Mouse (Mus musculus): ENCODE data around the gene Ehd1. TPM values are rescaled to one million over a fixed set of nuclear protein-coding genes. Genes with fewer than 3 reads are reported as not detected.

Ehd1 gene
- polyA plus RNA-seq, 1 experiment from 2014 or later, result 63.8 TPM

DNA sequence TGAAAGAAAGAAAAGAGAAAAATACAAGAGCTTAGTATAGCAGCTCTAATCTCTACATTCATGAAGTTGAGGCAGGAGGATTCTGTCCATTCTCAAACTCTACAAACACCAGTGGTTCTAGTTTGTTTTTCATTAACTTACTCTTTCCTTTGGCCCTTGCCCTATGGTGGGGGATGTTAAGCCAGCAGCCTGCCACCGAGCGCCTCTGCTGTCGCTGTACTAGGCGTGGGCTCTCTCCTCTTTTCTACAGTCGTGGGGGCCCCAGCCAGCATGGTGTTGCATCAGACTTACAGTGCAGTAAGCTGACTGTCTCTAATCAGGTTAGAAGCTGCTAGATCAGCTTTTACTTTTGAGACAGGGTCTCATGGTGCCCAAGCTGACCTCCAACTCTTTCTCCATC, 6.5 kb downstream of the Ehd1 start:
- H3K4me1 ChIP-seq (replicated peaks; ENCODE audit: control insufficient read depth, insufficient read depth), result peaks cover 10% of the 10 kb centered on the region

DNA sequence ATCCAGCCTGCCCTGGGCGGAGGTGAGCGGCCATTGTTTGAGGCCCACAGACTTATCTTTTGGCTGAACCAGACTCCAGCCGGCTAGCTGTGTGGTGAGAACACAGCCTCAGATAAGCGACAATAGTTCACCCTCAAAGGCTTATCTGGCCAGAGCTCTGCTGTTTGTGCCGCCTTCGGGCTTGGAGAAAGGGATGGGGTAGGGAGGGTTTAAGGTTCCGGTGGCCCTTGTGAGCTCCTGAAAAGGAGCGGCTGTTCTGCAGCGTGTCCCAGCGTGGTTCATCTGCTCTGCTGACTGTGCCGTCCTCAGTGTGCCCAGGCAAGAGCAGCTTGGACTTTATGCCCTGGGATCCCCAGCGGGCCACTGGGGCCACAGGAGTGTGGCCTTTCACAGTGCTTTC, 8.0 kb downstream of the Ehd1 start:
- TF ChIP-seq EP300 (optimal IDR thresholded peaks at IDR 0.05) (no peak), CTCF (IDR thresholded peaks at IDR 0.05; ENCODE audit: low read depth) (no peak)
- no peaks in the 10 kb centered on the region for H3K27me3 ChIP-seq (ENCODE audit: control insufficient read depth, insufficient read depth, low read length)
- ATAC-seq (ENCODE audit: low FRiP score, low TSS enrichment), result peak; percentile 67
- peak overlapping the region; percentile 80 for H3K27ac ChIP-seq (replicated peaks)
- 58% methylated on average over 12 of the region's 12 CpGs for WGBS
- H3K4me1 ChIP-seq (replicated peaks; ENCODE audit: control insufficient read depth, insufficient read depth), result peaks cover 4% of the 10 kb centered on the region
- H3K9ac ChIP-seq (ENCODE audit: low read length), result 0 out of 2 replicates have a peak overlapping the region, but pooled peaks have one; percentile 4
- H3K4me3 ChIP-seq (ENCODE audit: low read depth, low read length), result no peak overlapping the region
- H3K9me3 ChIP-seq (ENCODE audit: control insufficient read depth, low read length), result no peaks in the 10 kb centered on the region
- H3K4me2 ChIP-seq (replicated peaks; ENCODE audit: low read depth), result 0 out of 2 replicates have a peak overlapping the region, but pooled peaks have one; percentile 5
- DNase-seq (ENCODE audit: low spot score), result peak; percentile 75
- H3K36me3 ChIP-seq (ENCODE audit: control insufficient read depth, insufficient read depth, low read length), result peaks cover 12% of the 10 kb centered on the region; the same call in 1 of the 2 replicates

More for the DNA sequence above, 6.5 kb downstream of the Ehd1 start:
- Histone ChIP-seq H3K27me3 (ENCODE audit: control insufficient read depth, insufficient read depth, low read length) (no peaks in the 10 kb centered on the region), H3K4me3 (ENCODE audit: low read depth, low read length) (no peak overlapping the region), H3K4me2 (replicated peaks; ENCODE audit: low read depth) (no peak overlapping the region), H3K9me3 (ENCODE audit: control insufficient read depth, low read length) (no peaks in the 10 kb centered on the region), H3K9ac (ENCODE audit: low read length) (no peak overlapping the region), H3K27ac (replicated peaks) (no peak overlapping the region), H3K36me3 (ENCODE audit: control insufficient read depth, insufficient read depth, low read length) (peaks cover 12% of the 10 kb centered on the region; the same call in 1 of the 2 replicates)
- ATAC-seq (ENCODE audit: low FRiP score, low TSS enrichment), result no peak
- DNase-seq (ENCODE audit: low spot score), result no peak
- TF ChIP-seq CTCF (IDR thresholded peaks at IDR 0.05; ENCODE audit: low read depth) (no peak), EP300 (optimal IDR thresholded peaks at IDR 0.05) (no peak)
- 64% methylated on average over 5 of the region's 5 CpGs for WGBS

DNA sequence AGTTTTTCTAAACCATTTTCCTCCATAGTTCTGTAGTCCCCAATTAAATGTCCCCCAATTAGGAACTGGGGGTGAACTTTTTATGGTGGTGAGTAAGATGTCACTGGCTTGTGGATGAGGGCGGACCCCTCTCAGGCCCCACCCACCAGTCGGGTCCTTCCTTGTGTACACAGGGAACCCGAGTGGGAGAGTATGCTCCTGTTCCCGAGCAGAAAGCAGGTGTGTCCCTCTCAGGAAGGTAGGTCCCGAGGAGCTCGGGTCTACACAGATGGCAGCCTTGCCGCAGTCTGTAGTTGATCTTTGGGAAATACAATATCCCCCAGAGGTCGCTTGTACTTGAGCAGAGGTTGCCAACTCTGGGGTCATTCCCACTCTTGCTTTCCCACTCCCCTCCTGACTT, 8.7 kb downstream of the Ehd1 start:
- ATAC-seq (ENCODE audit: low FRiP score, low TSS enrichment) (peak; percentile 74), DNase-seq (ENCODE audit: low spot score) (peak; percentile 65)
- peak overlapping the region; percentile 80 for H3K27ac ChIP-seq (replicated peaks)
- no peak overlapping the region; the same call in 1 of the 2 replicates for H3K4me2 ChIP-seq (replicated peaks; ENCODE audit: low read depth)
- no peaks in the 10 kb centered on the region for H3K9me3 ChIP-seq (ENCODE audit: control insufficient read depth, low read length)
- WGBS, result 47% methylated on average over 8 of the region's 8 CpGs
- peaks cover 12% of the 10 kb centered on the region; the same call in 1 of the 2 replicates for H3K36me3 ChIP-seq (ENCODE audit: control insufficient read depth, insufficient read depth, low read length)
- H3K9ac ChIP-seq (ENCODE audit: low read length), result no peak overlapping the region
- peaks cover 3% of the 10 kb centered on the region for H3K4me1 ChIP-seq (replicated peaks; ENCODE audit: control insufficient read depth, insufficient read depth)
- no peaks in the 10 kb centered on the region for H3K27me3 ChIP-seq (ENCODE audit: control insufficient read depth, insufficient read depth, low read length)
- TF ChIP-seq EP300 (optimal IDR thresholded peaks at IDR 0.05) (no peak), CTCF (IDR thresholded peaks at IDR 0.05; ENCODE audit: low read depth) (no peak)
- no peak overlapping the region for H3K4me3 ChIP-seq (ENCODE audit: low read depth, low read length)

GRCm38 (mm10) chr19:6285632-6286433, 9.3 kb downstream of the Ehd1 start:
- Histone ChIP-seq H3K4me3 (ENCODE audit: low read depth, low read length) (no peak overlapping the region), H3K27ac (replicated peaks) (peak overlapping the region; percentile 80), H3K4me1 (replicated peaks; ENCODE audit: control insufficient read depth, insufficient read depth) (peaks cover 3% of the 10 kb centered on the region; the same call in 1 of the 2 replicates), H3K9me3 (ENCODE audit: control insufficient read depth, low read length) (no peaks in the 10 kb centered on the region), H3K4me2 (replicated peaks; ENCODE audit: low read depth) (no peak overlapping the region), H3K27me3 (ENCODE audit: control insufficient read depth, insufficient read depth, low read length) (no peaks in the 10 kb centered on the region), H3K36me3 (ENCODE audit: control insufficient read depth, insufficient read depth, low read length) (peaks cover 12% of the 10 kb centered on the region; the same call in 1 of the 2 replicates), H3K9ac (ENCODE audit: low read length) (peak overlapping the region; percentile 31; the same call in 1 of the 2 replicates)
- DNase-seq (ENCODE audit: low spot score), result peak; percentile 28
- ATAC-seq (ENCODE audit: low FRiP score, low TSS enrichment), result peak; percentile 38; the same call in 1 of the 2 replicates
- TF ChIP-seq CTCF (IDR thresholded peaks at IDR 0.05; ENCODE audit: low read depth) (no peak), EP300 (optimal IDR thresholded peaks at IDR 0.05) (no peak)
- WGBS, result 52% methylated on average over 7 of the region's 7 CpGs

DNA sequence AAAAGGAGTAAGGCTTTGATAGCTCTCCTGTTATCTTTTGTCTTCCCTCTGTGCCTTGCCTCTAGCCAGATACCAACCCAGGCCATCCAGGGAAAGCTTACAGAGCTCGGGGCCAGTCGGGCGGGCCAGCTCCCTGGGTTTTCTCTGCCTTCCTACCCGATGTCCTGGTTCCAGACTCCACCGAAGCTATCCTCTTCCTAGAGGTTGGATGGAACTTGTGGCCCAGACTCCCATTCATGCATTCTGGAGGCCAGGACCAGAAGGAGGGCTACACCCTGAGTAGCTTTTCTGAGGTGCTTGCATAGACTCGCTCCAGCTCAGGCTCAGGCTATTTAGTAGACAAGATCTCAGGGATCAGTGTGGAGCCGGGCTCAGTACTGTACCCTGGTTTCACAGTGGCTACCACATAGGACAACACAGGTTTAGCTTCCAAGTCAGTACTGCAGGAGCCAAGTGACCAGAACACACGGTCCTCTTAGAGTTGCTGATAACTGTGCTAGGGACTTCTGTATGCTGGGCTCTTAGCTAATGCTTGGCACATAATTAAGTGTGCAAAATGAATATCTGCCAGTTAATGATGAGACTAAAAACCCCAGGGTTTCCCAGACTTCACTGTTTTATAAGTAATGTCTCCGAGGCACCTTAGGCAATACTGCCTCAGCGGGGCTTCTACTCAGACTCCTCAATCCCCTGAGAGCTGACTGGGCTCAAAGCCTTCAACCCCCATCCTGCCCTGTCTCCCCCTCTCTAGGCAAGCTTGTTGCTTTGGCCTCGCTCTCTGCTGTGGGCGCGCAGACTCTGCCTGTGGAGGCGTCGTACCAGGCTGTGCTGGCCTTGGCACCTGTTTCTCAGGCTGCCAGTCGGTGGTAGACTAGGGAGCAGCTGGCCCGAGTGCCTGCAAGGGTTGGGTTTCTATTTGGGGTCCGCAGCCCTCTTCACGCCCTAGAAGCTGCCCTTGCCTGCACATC, 10.2 kb downstream of the Ehd1 start:
- DNase-seq (ENCODE audit: low spot score) (peak; percentile 14), ATAC-seq (ENCODE audit: low FRiP score, low TSS enrichment) (no peak)
- Histone ChIP-seq H3K4me3 (ENCODE audit: low read depth, low read length) (no peak overlapping the region), H3K9ac (ENCODE audit: low read length) (no peak overlapping the region; the same call in 1 of the 2 replicates), H3K9me3 (ENCODE audit: control insufficient read depth, low read length) (no peaks in the 10 kb centered on the region), H3K27ac (replicated peaks) (peak overlapping the region; percentile 30; the same call in 1 of the 2 replicates), H3K27me3 (ENCODE audit: control insufficient read depth, insufficient read depth, low read length) (no peaks in the 10 kb centered on the region), H3K36me3 (ENCODE audit: control insufficient read depth, insufficient read depth, low read length) (peaks cover 9% of the 10 kb centered on the region; the same call in 1 of the 2 replicates), H3K4me2 (replicated peaks; ENCODE audit: low read depth) (no peak overlapping the region), H3K4me1 (replicated peaks; ENCODE audit: control insufficient read depth, insufficient read depth) (peaks cover 3% of the 10 kb centered on the region; the same call in 1 of the 2 replicates)
- WGBS, result 82% methylated on average over 19 of the region's 19 CpGs
- no peak for TF ChIP-seq EP300 (optimal IDR thresholded peaks at IDR 0.05)
- TF ChIP-seq CTCF (IDR thresholded peaks at IDR 0.05; ENCODE audit: low read depth), result no peak
